Mouse (Mus musculus) embryo, embryonic 10 days (tissue): ENCODE results near the gene Cyth2.
A peak's percentile ranks its signal among the peaks of the same experiment; 100 is the strongest.

Source experiments
- DNase-seq: peaks from one replicate; pipeline ENCODE4 v3.0.0-alpha.2; 2015; ENCODE audit warnings: low spot score

The Cyth2 gene

DNA sequence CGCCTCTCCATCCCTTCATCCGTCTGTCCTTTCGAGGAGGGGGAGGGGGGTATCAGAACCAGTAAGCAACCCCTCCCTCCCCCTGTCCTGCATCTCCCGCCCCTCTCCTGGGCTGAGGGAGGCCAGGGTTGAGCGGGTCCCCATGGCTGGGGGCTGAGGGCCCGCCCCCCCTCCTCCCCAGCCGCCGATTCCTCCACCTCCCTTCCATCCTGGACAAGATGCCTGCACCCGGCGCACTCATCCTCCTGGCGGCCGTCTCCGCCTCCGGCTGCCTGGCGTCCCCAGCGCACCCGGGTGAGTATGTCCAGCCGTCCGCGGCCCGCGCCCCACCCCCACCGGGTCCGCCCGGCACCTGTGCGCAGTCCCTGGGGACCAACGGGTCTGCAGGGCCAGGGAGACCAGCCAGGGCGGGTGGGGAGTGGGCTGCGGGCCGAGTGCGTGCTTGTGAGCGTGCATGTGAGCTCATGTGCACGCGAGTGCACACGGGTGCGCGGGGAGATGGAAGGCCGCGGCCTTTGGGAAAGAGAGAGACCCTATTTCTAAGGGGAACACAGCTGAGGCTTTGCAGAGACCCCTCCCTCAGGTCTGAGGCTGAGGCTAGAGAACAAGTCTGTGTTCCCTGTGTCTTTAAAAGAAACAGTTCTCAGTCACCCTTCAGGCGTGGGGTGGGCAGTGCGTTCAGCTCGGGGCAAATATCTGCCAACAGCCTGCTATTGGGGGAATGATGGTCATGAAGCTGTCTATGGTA, 28.8 kb downstream of the Cyth2 start:
- peak; percentile 48 for DNase-seq

DNA sequence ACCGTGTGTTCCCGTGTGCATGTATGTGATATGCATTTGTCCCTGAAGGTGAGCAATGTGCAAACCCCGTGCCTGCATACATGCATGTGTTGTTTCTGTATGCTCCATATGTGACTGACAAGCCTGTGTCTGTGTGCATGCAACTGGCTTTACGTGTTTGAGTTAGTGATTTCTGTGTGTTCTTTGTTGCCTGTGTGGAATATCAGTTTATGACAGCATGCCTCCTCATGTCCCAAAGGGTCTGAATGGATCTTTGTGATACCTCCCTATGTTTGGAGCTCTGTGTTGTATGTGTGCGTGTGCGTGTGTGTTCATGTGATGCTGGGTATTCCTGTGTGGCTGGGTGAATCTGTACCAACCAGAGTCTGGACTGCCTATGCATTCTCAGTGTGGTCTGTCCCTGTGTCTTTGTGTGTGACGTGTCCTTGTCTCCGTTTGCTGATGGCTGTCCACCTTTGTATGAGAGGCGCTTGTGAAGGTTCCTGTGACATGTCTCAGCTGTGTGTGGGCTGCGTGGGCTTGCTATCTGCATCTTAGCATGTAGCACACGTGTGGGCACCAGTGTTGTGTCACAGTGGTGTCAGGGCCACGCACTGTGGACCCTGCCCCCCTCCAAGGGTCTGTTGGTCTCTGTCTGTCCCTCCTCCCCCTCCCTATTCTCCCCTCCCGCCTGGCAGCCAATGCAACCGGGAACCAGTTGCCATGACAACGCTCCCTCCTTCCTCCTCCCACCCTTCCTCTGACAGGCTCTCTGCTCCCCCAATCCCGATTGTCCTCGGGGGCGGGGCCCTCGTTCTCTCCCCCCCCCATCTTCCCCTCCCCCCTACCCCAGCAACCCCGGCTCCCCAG, 29.6 kb downstream of the Cyth2 start, which contains the start of gene Sult2b1:
Gene Sult2b1 (minus strand): TSS at position 146 of the 849 bp plus-strand sequence.
- DNase-seq = peak; percentile 96

DNA sequence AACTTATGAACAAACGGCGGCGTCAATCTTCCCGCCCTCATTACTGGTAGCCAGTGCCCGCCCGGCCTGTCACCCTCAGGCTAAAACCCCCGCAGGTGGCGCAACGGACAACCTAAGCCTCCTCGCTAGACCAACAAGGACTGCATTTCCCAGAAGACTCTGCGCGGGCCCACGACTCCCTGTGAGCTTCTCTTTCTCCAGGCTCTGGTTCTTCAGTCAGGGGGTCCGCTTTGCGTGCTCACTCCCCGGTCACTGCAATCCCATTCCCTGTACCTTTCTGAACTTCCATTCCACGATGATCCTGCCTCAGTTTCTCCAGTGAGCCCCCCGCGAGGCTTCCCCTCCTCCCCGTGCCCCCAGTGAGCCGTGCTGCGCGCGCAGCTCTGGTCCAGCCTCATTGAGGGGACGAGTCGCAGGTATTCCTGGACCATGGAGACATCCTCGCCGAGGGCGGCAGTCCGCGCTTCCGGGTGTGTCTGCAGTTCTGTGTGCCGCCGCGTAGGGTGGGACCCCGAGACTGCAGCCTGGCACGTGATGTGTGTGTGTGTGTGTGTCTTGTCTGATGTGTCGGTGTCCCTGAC, 30.8 kb downstream of the Cyth2 start, which contains the start of gene Lmtk3:
Gene Lmtk3 (plus strand): TSS at position 228 of the 581 bp plus-strand sequence.
- peak; percentile 78 for DNase-seq

DNA sequence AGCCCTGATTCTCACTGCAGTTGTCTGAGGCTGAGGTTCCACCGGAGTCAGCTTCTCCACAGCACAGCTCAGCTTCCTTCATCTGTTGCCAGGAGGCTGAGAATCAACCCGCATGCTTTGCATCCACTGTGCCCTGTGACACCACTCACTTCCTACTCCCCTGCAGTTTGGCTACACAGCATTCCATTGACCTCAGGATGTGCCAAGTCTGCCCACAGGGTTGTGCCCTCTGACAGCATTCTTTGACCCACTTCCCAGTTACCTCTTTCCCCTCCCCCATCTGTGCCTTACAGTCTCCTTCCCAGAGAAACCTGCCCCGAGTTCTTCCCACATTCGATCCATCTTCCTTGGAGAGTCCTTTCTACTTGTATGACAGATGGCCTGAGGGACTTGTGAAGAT, 32.1 kb downstream of the Cyth2 start:
- no peak for DNase-seq

DNA sequence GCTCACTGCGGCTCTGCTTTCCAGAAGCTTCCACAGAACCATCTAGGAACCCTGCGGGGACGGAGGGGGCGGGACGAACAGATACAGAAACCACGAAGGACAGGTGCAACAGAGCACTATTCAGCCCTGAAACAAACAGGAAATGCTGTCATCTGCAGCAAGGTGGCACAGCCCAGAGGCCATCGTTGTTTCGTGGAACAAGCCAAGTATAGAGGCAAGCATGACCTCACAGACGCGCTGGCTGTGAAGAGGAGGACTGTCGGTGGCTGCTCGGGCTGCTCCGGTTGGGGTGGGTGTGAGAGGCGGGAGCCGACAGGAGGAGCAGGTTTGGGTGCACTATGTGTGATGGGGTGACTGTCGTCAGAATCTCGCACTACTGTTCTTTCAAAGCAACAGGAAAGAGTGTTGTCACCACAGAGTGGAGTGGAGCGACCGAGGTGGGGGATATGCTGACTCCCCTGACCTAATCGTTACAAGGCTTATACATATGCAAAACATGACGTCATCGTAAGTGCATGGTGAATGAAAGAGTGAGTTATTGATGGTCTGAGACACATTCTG, 35.2 kb downstream of the Cyth2 start:
- peak; percentile 51 for DNase-seq

DNA sequence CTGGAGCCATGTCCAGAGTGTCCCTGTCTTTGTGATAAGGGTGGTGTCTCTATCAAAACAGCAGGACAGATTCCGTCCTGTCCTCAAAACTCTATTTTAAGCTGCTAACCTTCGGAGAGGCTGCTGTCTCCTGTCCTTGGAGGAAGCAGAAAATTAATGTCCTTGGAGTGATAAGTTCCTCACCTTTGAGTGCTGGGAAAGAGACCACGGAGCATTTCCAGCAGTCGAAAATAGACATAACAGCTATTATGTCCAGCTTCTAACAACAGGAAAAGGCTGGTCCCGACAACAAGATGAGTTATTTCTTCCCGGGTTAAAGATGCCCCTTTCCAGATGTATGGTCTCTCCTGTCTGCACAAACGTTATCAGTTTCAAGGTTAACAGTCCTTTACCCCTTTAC, 39.1 kb downstream of the Cyth2 start:
- no peak for DNase-seq

DNA sequence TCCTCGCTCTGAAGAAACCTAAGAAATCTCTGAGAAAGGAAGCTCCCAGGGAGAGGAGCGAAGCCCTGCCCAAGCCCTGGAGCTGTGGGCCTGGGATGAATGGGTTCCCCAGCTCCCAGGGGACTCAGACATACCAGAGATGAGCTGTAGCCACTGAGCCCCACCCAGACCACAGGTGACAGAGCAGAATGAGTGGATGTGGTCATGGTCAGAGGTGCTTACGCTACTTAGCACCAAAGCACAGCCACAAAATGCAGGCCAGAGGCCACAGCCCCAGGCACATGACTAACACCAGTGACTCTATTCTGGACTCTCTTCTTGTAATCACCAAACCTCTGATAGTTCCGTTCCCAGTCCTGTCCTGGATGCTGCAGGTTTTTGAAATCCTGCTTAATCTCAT, 43.3 kb downstream of the Cyth2 start:
- DNase-seq = no peak

DNA sequence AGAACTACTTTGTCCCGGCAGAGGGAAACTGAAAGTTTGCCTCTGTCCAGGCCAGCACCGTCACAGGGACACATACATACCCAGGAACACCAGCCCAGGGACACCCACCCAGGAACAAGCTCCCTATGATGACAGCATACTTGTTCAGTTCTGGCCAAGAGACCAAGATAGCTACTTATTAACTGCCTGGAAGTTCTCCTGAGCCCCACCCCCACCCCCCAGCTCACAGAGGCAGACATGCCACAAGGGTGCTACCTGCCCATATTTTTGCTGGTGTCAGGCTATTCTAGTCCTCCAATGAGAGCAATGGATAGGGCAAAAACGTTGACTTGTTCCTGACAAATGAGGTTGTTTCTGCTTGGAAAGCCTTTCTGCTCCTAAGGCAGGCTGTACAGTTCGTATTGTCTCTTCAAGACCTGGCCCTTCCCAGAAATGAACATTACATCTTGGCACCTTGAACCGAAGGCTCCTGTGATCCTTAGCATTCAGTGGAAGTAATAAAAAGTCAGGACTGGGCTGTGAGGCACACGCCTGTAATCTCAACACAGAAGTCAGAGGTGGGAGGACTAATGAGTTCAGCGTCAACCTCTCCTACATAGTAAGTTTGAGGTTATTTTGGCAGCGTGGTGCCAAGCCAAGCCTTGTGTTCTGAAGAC, 43.8 kb downstream of the Cyth2 start:
- no peak for DNase-seq

DNA sequence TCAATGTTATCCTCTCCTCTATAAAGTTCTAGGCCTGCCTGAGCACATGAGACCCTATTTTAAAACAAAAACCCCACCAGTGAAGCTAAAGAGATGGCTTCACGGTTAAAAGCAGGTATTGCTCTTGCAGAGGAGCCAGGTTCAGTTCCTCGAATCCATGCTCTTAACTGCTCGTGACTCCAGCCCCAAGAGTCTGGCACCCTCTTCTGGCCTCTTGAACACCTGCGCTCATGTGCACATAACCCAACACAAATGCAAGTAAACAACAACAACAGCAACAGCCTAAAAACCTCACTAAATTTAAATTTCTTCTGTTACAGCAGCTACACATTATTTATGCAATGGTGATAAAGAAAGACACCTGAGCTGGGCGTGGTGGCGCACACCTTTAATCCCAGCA, 46.9 kb downstream of the Cyth2 start:
- DNase-seq = no peak

DNA sequence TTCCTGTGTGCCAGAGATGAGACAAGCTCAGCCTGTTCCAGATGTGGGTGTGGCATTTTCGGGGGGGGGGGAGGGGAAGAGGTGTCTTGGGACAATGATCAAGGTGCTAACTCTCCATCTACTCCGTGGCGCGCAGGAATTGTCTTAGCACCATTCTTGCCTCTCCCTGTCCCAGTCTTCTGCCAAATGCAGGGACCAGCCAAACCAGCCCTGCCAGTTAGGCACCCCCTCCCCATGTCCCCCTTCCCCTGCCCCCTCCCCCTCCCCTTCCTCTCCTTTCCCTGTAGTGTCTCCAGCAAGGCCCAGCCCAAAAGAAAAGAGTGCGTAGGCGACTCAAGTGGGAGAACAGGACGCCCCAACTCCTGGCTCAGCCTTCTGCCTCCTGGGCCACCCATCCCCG, 47.6 kb downstream of the Cyth2 start:
- DNase-seq = no peak

DNA sequence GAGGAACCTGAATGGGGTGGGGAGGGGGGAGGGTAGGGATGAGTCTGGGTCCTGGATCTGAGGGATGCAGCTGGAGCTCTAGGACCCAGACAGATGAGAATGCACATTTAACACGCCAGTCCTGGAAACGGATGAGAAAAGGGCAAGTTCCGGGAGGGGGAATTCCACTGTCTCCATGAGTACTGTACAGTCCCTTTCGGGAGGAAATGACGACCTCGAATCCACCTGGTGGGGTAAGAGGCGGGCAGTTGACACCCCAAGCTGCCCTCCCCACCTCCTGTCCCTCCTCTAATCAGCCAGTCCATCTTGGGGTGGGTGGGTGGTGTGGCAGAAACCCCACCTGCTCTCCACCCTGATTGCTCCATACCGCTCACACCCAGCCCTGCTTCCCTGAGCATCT, 48.4 kb downstream of the Cyth2 start:
- no peak for DNase-seq

DNA sequence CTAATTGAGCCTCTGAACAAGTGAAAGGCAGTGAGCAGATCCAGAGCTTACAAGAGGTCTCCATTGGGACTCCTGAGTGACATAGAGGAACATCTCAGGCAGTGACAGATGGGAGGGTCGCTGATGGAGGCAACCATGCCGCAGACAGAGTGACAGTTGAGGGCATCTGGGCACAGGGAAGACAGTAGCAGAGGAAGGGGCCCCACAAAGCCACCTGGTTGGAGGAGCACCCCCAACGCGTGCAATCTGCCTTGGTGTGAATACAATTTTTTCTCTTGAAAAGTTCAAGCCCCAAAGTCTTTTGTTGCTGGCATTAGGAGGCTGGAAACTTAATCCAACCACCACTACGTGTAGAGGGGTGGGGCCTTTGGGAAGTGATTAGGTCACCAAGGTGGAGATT, 54.2 kb downstream of the Cyth2 start:
- no peak for DNase-seq

DNA sequence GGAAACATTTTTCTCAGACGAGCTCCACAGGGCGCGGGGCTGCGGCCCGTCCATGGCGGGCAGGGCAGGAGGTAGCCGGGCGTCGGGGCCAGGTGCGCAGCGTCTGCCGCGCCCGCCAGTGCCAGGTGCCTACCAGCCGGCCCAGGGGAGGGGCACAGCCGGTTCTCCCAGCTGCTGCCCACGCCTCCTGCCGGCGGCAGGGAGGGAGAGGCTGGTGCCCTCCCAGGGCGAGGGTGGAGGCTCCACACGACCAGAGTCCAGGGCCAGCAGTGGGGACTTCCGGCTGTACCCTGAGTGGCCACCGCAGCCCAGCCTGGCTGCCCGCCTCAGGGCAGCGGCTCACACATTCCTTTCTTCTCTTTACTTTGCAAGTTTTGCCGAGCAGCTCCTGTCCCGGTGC, 55.0 kb downstream of the Cyth2 start:
- peak; percentile 11 for DNase-seq
